Mouse (Mus musculus) frontal cortex, postnatal 36 days (tissue): ENCODE measurements around the gene Lhx4.
A peak's percentile ranks its signal among the peaks of the same experiment; 100 is the strongest.

ENCODE experiments used
- DNase-seq, 2 experiments: peaks; one replicate each; pipeline ENCODE4 v3.0.0; 2022; ENCODE audit warnings: low spot score in 2 of 2

Gene Lhx4

GRCm38 (mm10) chr1:155742411-155743363 is 8.8 kb downstream of the Lhx4 start:
- DNase-seq: no peak

GRCm38 (mm10) chr1:155741988-155742387 is 9.5 kb downstream of the Lhx4 start:
- DNase-seq: no peak

GRCm38 (mm10) chr1:155741378-155741945 is 10.0 kb downstream of the Lhx4 start:
- DNase-seq: no peak

- DNase-seq: peak; percentile 33 to 39
These were observed 10.7 kb downstream of the Lhx4 start for GRCm38 (mm10) chr1:155740622-155741377.

GRCm38 (mm10) chr1:155737809-155738383 is 13.6 kb downstream of the Lhx4 start:
- DNase-seq: no peak

- DNase-seq: no peak
These were observed 14.3 kb downstream of the Lhx4 start for GRCm38 (mm10) chr1:155737017-155737808.

GRCm38 (mm10) chr1:155736096-155736825 is 15.2 kb downstream of the Lhx4 start:
- DNase-seq: no peak

- no peak for DNase-seq
These were observed 20.3 kb downstream of the Lhx4 start for GRCm38 (mm10) chr1:155731156-155731555.

GRCm38 (mm10) chr1:155729113-155729795 is 22.2 kb downstream of the Lhx4 start:
- DNase-seq: no peak

- DNase-seq: no peak
These were observed 23.7 kb downstream of the Lhx4 start for GRCm38 (mm10) chr1:155727830-155728229.

- DNase-seq: no peak
These were observed 25.6 kb downstream of the Lhx4 start for GRCm38 (mm10) chr1:155725876-155726275.

GRCm38 (mm10) chr1:155724301-155724700 is 27.2 kb downstream of the Lhx4 start:
- DNase-seq: no peak

- DNase-seq: no peak
These were observed 29.3 kb downstream of the Lhx4 start for GRCm38 (mm10) chr1:155722185-155722584.

- DNase-seq: peak; percentile 58
These were observed 30.0 kb downstream of the Lhx4 start for GRCm38 (mm10) chr1:155721443-155721842.

- DNase-seq: no peak
These were observed 31.5 kb downstream of the Lhx4 start for GRCm38 (mm10) chr1:155720006-155720405.

- DNase-seq: no peak
These were observed 32.6 kb downstream of the Lhx4 start for GRCm38 (mm10) chr1:155718851-155719250.

GRCm38 (mm10) chr1:155717301-155717700 is 34.2 kb downstream of the Lhx4 start:
- DNase-seq: no peak

- DNase-seq: peak in 1 of 2 experiments; percentile 33
These were observed 36.1 kb downstream of the Lhx4 start for GRCm38 (mm10) chr1:155715366-155715765.

GRCm38 (mm10) chr1:155713306-155713705 is 38.2 kb downstream of the Lhx4 start:
- DNase-seq: peak in 1 of 2 experiments; percentile 39

GRCm38 (mm10) chr1:155704182-155704581 is 47.3 kb downstream of the Lhx4 start:
- no peak for DNase-seq
